Mouse (Mus musculus) neural tube, embryonic 15.5 days (tissue): ENCODE measurements at regions not wholly inside any gene's neighbourhood (a gene's known extent, or its start where the extent isn't known, plus 50 kb on each side); places are given as distances from the start of the nearest gene placed in this dataset.
"Not testable (repeated sequence)": the region's sequence is repeated elsewhere in the genome, so short reads cannot be mapped to it uniquely, and the experiment has no call there.

Experiments
- ATAC-seq: fragments of 200-750 bp; cut with Nextera tagmentation; 2 replicates; pipeline ENCODE4 v1.8.0; 2017; ENCODE audit warnings: mild to moderate bottlenecking, moderate TSS enrichment, moderate library complexity; ENCODE audit not compliant: low FRiP score
- H3K27ac ChIP-seq: fragments of 300-500 bp; sonication (generic); replicated peaks from 2 replicates; pipeline ENCODE4 v1.5.1; 2015; ENCODE audit warnings: mild to moderate bottlenecking, inconsistent platforms
- H3K27me3 ChIP-seq: fragments of 300-500 bp; sonication (generic); replicated peaks from 2 replicates; pipeline ENCODE4 v1.6.1; 2015; ENCODE audit warnings: inconsistent platforms
- H3K36me3 ChIP-seq: fragments of 300-500 bp; sonication (generic); 2 replicates; pipeline ENCODE4 v1.6.1; 2015; ENCODE audit warnings: inconsistent platforms
- H3K4me1 ChIP-seq: fragments of 300-500 bp; sonication (generic); 2 replicates; pipeline ENCODE4 v1.6.1; 2015; ENCODE audit warnings: inconsistent platforms
- H3K4me2 ChIP-seq: fragments of 300-500 bp; sonication (generic); 2 replicates; pipeline ENCODE4 v1.6.1; 2015; ENCODE audit warnings: inconsistent platforms, mild to moderate bottlenecking, moderate library complexity
- H3K4me3 ChIP-seq: fragments of 300-500 bp; sonication (generic); replicated peaks from 2 replicates; pipeline ENCODE4 v1.5.1; 2015; ENCODE audit warnings: mild to moderate bottlenecking, inconsistent platforms
- H3K9ac ChIP-seq: fragments of 300-500 bp; sonication (generic); replicated peaks from 2 replicates; pipeline ENCODE4 v1.6.1; 2015; ENCODE audit warnings: mild to moderate bottlenecking, inconsistent platforms
- H3K9me3 ChIP-seq: fragments of 300-500 bp; sonication (generic); replicated peaks from 2 replicates; pipeline ENCODE4 v1.6.1; 2016; ENCODE audit warnings: inconsistent platforms
- WGBS: fragments of 180-500 bp; shearing (Covaris S2); methylation state at CpG from one replicate; pipeline ENCODE4 v1.1.7; 2015; ENCODE audit warnings: mixed read lengths; 5-methylcytosine and 5-hydroxymethylcytosine counted together

DNA sequence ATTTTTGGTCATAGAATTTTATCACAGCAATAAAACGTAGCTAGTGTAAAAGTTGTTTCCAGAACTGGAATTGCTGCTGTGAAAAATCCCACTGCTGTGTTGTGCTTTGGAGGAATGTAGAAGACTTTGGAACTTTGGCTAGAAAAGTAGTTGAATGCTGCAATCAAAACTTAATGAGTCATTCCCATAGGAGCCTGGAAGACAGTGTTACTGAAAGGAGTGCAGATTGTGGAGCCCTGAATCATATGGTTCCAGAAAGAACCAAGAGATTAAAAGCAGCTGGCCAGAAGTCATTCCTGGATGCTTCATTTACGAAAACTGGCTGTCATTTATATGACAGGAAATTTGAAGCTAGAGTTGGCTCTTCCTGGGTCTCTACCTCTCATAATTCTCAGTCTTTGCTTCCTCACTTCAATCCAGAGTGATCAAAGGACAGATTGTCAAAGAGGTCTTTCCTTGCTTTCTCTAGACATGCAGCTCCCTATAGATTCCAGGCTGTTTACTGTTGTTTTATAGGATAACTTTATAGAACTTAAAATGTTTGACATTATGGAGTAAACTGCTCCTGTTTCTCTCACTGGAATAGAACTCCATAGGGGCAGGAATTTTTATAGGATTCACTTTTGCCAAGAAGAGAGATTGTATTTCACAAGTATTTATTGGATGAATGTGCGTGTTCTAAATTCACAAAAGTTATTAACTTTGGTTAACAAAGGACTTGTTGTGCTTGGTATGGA, 504.2 kb downstream of the Cypt12 start:
- ATAC-seq = no peak
- WGBS = 92% methylated on average over 3 of the region's 3 CpGs
- Histone ChIP-seq H3K27me3 (no peaks in the 10 kb centered on the region), H3K4me3 (no peak overlapping the region), H3K36me3 (no peaks in the 10 kb centered on the region), H3K4me2 (no peak overlapping the region), H3K9me3 (no peaks in the 10 kb centered on the region), H3K9ac (no peak overlapping the region), H3K27ac (no peak overlapping the region), H3K4me1 (no peaks in the 10 kb centered on the region)

DNA sequence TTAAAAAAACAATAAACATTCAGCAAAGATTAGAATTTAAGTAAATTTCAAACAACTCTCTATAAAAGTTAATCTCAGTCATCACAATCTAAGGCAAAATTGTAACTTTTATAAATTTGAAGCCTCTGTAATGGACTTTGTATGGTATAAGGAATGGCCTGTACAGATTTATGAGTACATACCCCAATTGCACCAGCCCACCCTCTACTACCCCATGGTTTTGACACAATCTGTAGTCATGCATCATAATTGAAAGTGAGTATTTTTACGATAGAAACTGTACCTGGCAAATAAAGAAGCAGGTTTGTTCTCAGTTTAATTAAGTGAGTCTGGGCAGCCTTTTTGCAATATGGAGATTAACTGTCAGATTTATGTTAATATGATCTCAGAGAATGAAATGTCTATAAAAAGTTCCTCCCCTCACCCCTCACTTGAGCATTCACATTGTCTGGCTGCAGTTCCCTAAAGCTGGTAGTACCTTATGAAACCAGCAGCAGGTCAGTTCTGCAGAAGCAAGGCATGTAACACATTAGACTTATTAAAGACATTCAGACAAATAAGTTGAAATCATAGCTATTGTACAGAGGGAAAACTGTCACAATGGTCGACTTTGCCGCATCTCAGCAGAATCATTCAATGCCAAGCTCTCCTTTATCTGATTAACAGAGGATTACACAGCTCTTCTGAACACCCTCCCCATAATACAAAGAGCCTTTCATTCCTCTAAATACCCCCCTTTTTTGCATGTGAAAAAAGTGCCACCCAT, 505.2 kb downstream of the Cypt12 start:
- no peak overlapping the region for H3K27ac ChIP-seq
- H3K4me2 ChIP-seq = no peak overlapping the region
- H3K27me3 ChIP-seq = no peaks in the 10 kb centered on the region
- no peaks in the 10 kb centered on the region for H3K4me1 ChIP-seq
- no peak overlapping the region for H3K9ac ChIP-seq
- H3K4me3 ChIP-seq = no peak overlapping the region
- no peaks in the 10 kb centered on the region for H3K9me3 ChIP-seq
- 50% methylated on average over 3 of the region's 3 CpGs for WGBS
- ATAC-seq = peak; percentile 63; the same call in 1 of the 2 replicates
- no peaks in the 10 kb centered on the region for H3K36me3 ChIP-seq

DNA sequence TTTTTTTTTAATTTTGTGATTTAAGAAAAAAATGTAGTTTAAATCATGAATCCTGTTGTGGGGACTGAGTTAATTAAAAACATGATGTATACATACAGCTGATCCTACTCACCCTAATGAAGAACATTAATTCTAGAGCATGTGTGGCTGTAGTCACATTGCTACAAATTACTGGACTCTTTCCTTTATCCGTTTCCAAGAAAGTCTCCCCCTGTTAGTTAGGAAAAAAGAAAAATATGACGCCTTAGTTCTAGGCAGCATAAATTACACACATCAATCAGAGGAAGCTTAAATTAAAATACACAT, 505.7 kb downstream of the Cypt12 start:
- 20% methylated on average over 2 of the region's 2 CpGs for WGBS
- Histone ChIP-seq H3K9ac (no peak overlapping the region), H3K4me1 (no peaks in the 10 kb centered on the region), H3K36me3 (no peaks in the 10 kb centered on the region), H3K4me2 (no peak overlapping the region), H3K4me3 (no peak overlapping the region), H3K9me3 (no peaks in the 10 kb centered on the region), H3K27ac (no peak overlapping the region), H3K27me3 (no peaks in the 10 kb centered on the region)
- peak; percentile 65; the same call in 1 of the 2 replicates for ATAC-seq

DNA sequence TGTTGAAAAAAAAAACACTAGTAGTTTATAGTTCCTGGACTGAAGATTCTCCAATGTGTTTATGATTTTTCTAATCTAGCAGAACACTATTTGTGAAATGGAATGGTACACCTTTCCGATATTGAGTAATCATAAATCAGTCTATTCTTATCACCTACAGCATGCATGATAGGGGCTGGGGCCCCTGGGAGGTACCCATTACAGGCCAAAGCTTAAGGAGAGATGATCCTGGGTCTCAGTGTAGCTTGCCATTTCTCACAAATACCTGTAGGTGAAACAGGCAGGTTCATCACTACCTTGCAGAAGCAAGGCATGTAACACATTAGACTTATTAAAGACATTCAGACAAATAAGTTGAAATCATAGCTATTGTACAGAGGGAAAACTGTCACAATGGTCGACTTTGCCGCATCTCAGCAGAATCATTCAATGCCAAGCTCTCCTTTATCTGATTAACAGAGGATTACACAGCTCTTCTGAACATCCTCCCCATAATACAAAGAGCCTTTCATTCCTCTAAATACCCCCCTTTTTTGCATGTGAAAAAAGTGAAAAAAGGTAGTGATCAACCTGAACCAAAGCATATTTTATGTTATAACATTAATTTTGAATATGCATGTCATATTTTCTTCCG, 506.5 kb downstream of the Cypt12 start:
- H3K4me3 ChIP-seq, H3K9me3 ChIP-seq, ATAC-seq, H3K36me3 ChIP-seq, H3K27ac ChIP-seq, H3K9ac ChIP-seq, H3K4me1 ChIP-seq, H3K27me3 ChIP-seq, H3K4me2 ChIP-seq: not testable (repeated sequence)
- WGBS = 64% methylated on average over 4 of the region's 4 CpGs

DNA sequence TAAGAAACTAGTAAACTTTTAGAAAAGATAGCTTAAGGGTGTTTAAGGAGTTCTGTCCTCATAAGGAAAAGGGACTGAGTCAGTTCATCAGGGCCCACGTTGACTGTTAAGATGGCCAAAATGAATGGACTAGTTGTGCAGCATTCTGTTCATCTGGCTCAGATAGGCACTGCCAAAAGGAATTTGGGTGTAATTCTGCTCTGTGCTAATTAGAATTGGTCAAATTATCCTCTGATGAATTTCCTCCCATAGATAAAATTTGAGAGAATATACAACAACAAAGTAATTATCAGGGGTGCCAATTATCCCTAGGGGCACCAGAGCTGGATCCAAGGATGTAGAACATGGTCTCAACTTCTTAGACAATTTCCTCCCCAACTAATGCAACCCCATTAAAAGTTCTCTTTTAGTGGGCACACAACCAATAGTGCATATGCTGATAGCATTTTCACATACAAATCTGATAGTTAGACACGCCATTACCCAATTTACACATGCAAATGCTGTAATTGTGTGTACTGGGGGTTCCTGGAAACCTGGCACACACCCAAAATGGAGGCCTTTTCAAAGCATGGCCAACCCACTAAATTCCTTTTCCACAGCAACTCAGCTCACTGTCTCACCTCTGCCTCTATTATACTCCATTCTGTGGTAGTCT, 508.0 kb downstream of the Cypt12 start:
- H3K9ac ChIP-seq = no peak overlapping the region
- no peaks in the 10 kb centered on the region for H3K36me3 ChIP-seq
- ATAC-seq = no peak; the same call in 1 of the 2 replicates
- H3K4me3 ChIP-seq = no peak overlapping the region
- no peak overlapping the region for H3K27ac ChIP-seq
- no peak overlapping the region for H3K4me2 ChIP-seq
- 57% methylated on average over 2 of the region's 2 CpGs for WGBS
- no peaks in the 10 kb centered on the region for H3K27me3 ChIP-seq
- H3K9me3 ChIP-seq = no peaks in the 10 kb centered on the region
- no peaks in the 10 kb centered on the region for H3K4me1 ChIP-seq

DNA sequence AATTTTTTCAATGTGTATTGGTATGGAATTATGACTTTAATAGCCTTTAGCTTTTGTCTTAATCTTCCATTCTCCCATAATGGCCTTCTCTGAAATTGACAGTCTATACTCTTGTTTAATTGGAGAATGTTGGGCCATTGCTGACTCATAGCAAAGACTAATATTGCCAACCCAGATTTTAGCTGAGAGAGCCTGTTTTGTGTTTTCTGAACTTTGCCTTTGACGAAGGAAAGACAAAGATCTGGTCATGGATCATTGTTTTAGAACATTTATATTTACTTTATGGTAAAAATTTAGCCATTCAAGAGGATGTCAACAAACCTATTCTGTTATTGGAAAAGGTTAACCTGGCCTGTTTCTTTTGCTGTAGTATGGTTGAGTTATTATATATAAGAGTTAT, 512.1 kb downstream of the Cypt12 start:
- no peaks in the 10 kb centered on the region for H3K36me3 ChIP-seq
- no peak overlapping the region for H3K27ac ChIP-seq
- no peak overlapping the region for H3K9ac ChIP-seq
- 88% methylated on average over 1 of the region's 1 CpGs for WGBS
- no peaks in the 10 kb centered on the region for H3K4me1 ChIP-seq
- no peak overlapping the region for H3K4me3 ChIP-seq
- no peak for ATAC-seq
- H3K27me3 ChIP-seq = no peaks in the 10 kb centered on the region
- H3K9me3 ChIP-seq = no peaks in the 10 kb centered on the region
- no peak overlapping the region for H3K4me2 ChIP-seq

DNA sequence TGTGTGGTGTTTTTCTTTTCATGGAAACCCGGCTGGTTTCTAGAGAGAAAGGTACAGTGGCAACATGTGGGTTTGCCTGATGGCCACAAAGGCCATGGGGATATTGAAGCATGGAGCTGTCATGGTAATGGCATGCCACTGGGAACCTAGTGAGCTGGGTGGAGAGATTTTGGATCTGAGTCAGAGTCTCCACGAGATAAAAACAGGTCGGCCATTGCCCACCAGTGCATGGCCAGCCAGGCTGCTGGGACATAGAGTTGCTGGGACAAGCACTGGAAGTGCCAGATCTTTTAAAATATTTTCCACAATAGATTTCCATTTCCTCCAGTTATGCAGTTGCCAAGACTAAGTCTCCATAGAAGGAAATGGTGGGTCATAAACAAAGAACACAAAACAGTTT, 523.6 kb downstream of the Cypt12 start:
- no peak for ATAC-seq
- no peak overlapping the region for H3K4me2 ChIP-seq
- H3K27me3 ChIP-seq = no peaks in the 10 kb centered on the region
- H3K27ac ChIP-seq = no peak overlapping the region
- no peaks in the 10 kb centered on the region for H3K9me3 ChIP-seq
- no peaks in the 10 kb centered on the region for H3K4me1 ChIP-seq
- H3K36me3 ChIP-seq = no peaks in the 10 kb centered on the region
- no peak overlapping the region for H3K4me3 ChIP-seq
- 88% methylated on average over 3 of the region's 3 CpGs for WGBS
- H3K9ac ChIP-seq = no peak overlapping the region

DNA sequence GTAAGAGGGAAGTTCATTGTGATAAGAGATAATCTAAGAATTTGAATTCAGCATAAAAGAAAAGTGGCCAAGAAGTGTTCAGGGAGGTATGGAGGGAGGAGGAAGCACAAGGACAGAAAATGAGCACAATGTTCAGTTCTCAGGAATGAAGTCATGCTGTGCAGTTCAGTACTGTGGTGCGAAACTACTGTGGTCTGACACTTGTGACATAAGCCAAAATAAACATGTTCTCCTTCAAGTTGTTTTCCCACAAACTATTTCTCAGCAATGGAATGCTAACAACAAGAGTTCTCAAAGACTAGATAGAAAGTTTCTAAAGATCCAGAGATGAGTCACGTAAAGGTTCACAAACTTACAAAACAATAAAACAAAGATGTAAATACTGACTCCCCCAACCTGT, 531.3 kb downstream of the Cypt12 start:
- H3K9me3 ChIP-seq = no peaks in the 10 kb centered on the region
- H3K4me2 ChIP-seq = no peak overlapping the region
- H3K4me1 ChIP-seq = no peaks in the 10 kb centered on the region
- no peak overlapping the region for H3K9ac ChIP-seq
- no peak overlapping the region for H3K4me3 ChIP-seq
- H3K27me3 ChIP-seq = no peaks in the 10 kb centered on the region
- H3K36me3 ChIP-seq = no peaks in the 10 kb centered on the region
- 87% methylated on average over 2 of the region's 2 CpGs for WGBS
- ATAC-seq = no peak
- H3K27ac ChIP-seq = no peak overlapping the region

DNA sequence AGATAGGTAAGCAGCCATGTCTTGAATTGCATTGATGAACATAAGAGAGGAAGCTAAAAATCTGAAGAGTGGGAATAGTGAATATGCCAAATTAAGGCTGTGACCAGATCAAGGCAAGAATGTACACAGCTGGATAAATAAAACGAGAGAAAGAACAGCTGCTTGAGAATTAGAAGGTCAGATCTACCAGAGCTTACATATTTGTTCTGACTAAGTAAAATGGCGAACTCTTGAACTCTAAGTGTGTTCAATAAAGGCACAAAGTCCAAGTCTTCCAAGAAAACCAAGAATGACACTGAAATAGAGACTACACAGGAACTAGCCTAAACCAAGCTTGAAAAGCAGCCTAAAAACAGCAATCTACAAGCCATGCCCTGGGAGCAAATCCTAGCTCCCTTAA, 533.8 kb downstream of the Cypt12 start:
- no peak overlapping the region for H3K9ac ChIP-seq
- no peaks in the 10 kb centered on the region for H3K9me3 ChIP-seq
- H3K4me3 ChIP-seq = no peak overlapping the region
- H3K27ac ChIP-seq = no peak overlapping the region
- no peaks in the 10 kb centered on the region for H3K27me3 ChIP-seq
- no peak overlapping the region for H3K4me2 ChIP-seq
- H3K36me3 ChIP-seq = no peaks in the 10 kb centered on the region
- H3K4me1 ChIP-seq = no peaks in the 10 kb centered on the region
- WGBS = 84% methylated on average over 2 of the region's 2 CpGs
- ATAC-seq = no peak

DNA sequence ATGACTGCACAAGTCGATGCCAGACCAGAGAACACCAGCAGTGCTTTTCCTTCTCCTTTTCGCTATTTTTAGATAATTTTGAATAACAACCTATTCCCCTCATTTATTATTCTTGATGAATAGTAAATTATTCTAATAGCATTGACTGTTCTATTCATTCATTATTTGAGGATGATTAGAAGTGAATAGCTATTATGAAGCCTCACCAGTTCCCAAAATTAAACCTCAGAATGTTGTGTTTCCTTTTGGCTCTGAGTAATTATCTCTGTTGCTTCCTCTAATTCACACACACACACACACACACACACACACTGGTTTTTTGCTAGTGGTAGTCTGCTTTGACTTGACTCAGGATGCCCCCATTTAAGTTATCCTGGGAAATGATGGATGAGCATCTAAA, 540.7 kb downstream of the Cypt12 start:
- H3K4me3 ChIP-seq = no peak overlapping the region
- H3K9ac ChIP-seq = no peak overlapping the region
- WGBS = 89% methylated on average over 2 of the region's 2 CpGs
- ATAC-seq = no peak
- no peaks in the 10 kb centered on the region for H3K36me3 ChIP-seq
- H3K27ac ChIP-seq = no peak overlapping the region
- no peaks in the 10 kb centered on the region for H3K27me3 ChIP-seq
- no peak overlapping the region for H3K4me2 ChIP-seq
- no peaks in the 10 kb centered on the region for H3K4me1 ChIP-seq
- H3K9me3 ChIP-seq = no peaks in the 10 kb centered on the region

DNA sequence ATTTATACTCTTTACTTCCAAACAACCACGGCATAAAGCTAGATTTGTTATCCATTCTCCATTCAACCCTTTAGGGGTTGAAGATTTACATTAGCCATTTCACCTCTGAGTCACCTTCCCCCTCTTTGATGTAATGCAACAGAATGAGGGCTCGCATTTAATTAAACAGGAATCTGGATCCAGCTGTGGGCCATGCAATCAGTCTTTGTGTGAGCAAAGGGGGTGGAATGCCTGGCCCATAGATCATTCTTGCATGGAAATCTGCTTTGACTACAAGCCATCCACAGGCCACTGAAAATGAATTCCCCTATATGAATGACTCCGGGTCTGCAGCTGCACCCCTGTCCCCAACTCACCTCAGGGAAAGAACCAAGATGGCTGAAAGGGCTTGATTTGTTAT, 574.4 kb downstream of the Cypt12 start:
- no peak for ATAC-seq

DNA sequence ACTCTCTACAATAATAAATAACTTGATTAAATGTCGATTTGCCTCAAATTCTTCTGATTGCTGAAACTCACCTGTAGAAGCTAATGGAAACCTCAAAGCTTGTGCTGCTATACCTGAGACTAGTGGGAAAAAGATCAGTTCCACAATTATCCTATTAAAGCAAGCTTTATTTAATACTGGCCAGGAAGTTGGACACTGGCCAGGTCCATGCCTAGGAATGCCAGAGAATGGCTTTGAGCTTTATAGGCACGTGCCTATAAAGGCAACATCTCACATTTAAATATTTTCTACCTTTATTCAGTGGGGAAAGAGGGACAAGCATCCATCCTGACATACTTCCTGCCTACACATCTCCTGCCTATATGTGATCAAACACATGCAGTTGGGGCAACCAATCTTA, 575.8 kb downstream of the Cypt12 start:
- Histone ChIP-seq H3K9ac (no peak overlapping the region), H3K27me3 (no peaks in the 10 kb centered on the region), H3K36me3 (no peaks in the 10 kb centered on the region), H3K4me3 (no peak overlapping the region), H3K9me3 (no peaks in the 10 kb centered on the region), H3K27ac (no peak overlapping the region), H3K4me1 (no peaks in the 10 kb centered on the region), H3K4me2 (no peak overlapping the region)
- WGBS = 82% methylated on average over 2 of the region's 2 CpGs
- ATAC-seq = no peak

More for the DNA sequence above, 574.4 kb downstream of the Cypt12 start:
- no peak overlapping the region for H3K27ac ChIP-seq
- no peak overlapping the region for H3K9ac ChIP-seq
- 13% methylated on average over 3 of the region's 3 CpGs for WGBS
- no peak overlapping the region for H3K4me2 ChIP-seq
- H3K4me3 ChIP-seq = no peak overlapping the region
- H3K4me1 ChIP-seq = no peaks in the 10 kb centered on the region
- no peaks in the 10 kb centered on the region for H3K36me3 ChIP-seq
- no peaks in the 10 kb centered on the region for H3K9me3 ChIP-seq
- H3K27me3 ChIP-seq = no peaks in the 10 kb centered on the region
